Mouse (Mus musculus) bone marrow macrophage, adult 2 months (primary cell): ENCODE data around the gene Tspan9.

Experiments
- CTCF ChIP-seq: IDR thresholded peaks from 2 replicates; pipeline ENCODE4 v1.5.1; 2012; ENCODE audit warnings: low read depth, mild to moderate bottlenecking, low read length, moderate library complexity
- POLR2A ChIP-seq: IDR thresholded peaks from 2 replicates; pipeline ENCODE4 v1.6.1; 2012; ENCODE audit warnings: mild to moderate bottlenecking, low read depth, low read length, borderline replicate concordance

GRCm38 (mm10) chr6:127920652-127921051, 222.7 kb downstream of the Tspan9 start:
- TF ChIP-seq POLR2A: no peak
- 0 out of 2 replicates have a peak, but pooled peaks have one; percentile 27 for TF ChIP-seq CTCF
